22 mouse cellular contexts compared by ENCODE assay signal in the genomic region with DNA sequence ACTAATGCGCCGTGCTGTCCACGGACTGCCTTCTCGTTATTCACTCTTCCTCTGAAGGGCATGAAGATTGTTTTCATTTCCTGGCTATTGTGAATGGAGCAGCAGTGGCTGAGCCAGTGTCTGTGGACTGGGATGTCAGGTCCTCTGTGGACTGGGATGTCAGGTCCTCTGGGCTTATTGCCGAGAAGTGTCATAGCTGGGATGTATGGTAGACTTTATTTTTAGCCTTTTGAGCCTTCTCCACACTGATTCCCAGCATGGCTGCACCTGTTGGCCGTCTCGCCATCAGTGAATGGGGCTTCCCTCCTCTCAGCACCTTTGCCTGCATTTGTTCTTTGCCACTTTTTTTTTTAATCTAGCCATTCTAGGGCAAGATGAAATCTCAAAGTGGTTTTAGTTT.
A peak's percentile ranks its signal among the peaks of the same experiment; 100 is the strongest.
DNase-seq lines count a peak whose midpoint lies in the region; ATAC-seq lines count a peak whose summit lies in the region.
"Had no signal": no experiment of that assay in that cellular context is flagged by ENCODE, and none has a peak within 500 bp of the region (broad histone marks: within the 10 kb centered on the region; RNA-seq: fewer than 3 reads in every experiment).

No protein-coding gene starts in this region.

- H3K27me3 ChIP-seq in heart, embryonic 15.5 days: no peaks in the 10 kb centered on the region
- H3K27me3 ChIP-seq: forebrain, embryonic 13.5 days; hindbrain, embryonic 12.5 days; intestine, embryonic 15.5 days; limb, embryonic 13.5 days; lung, embryonic 15.5 days had no signal

- DNase-seq in cerebellum, adult 11-12 months: peak; percentile 24
- DNase-seq in cerebellum, postnatal 4 days (ENCODE audit: low spot score in 2 of 2): no peak
- peak; percentile 80 for DNase-seq in heart, adult 11 months
- no peak for DNase-seq in heart, postnatal 25 days (ENCODE audit: low spot score)
- no peak for DNase-seq in heart, adult 8-10 months (ENCODE audit: low spot score)
- no peak for DNase-seq in c-Kit-positive CD71-positive TER-119-positive erythroid progenitor cells, embryonic 14.5 days (ENCODE audit: low spot score)
- DNase-seq: adrenal gland, adult 8-10 months; gastrocnemius, postnatal 25 days; kidney, adult 2 months; kidney, postnatal 4 days; right cerebral cortex, postnatal 25 days; thymus, postnatal 14 days had no signal

- no peak overlapping the region for H3K4me3 ChIP-seq in heart, embryonic 15.5 days
- H3K4me3 ChIP-seq: forebrain, embryonic 13.5 days; hindbrain, embryonic 12.5 days; intestine, embryonic 15.5 days; limb, embryonic 13.5 days; lung, embryonic 15.5 days; midbrain, embryonic 10.5 days had no signal

- no peak for ATAC-seq in heart, embryonic 15.5 days (replicated peaks; ENCODE audit: insufficient number of reproducible peaks, insufficient read depth, low FRiP score, low read depth)
- ATAC-seq: forebrain, embryonic 13.5 days; hindbrain, postnatal 0 days; intestine, embryonic 15.5 days; midbrain, embryonic 16.5 days had no signal

- no peaks in the 10 kb centered on the region for H3K9me3 ChIP-seq in heart, embryonic 15.5 days (replicated peaks)
- H3K9me3 ChIP-seq: forebrain, embryonic 13.5 days; hindbrain, embryonic 12.5 days; intestine, embryonic 15.5 days; limb, embryonic 13.5 days; lung, embryonic 15.5 days; midbrain, embryonic 10.5 days had no signal

- intact Hi-C loops in heart, postnatal 25 days (cut with DNase I): loop anchor here (2.0 to 5.0 kb wide), 3 partner anchors 70 to 369 kb away; a partner anchor contains a TSS

- H3K27ac ChIP-seq in heart, embryonic 15.5 days: peak overlapping the region; percentile 62
- H3K27ac ChIP-seq: forebrain, embryonic 13.5 days; hindbrain, embryonic 12.5 days; hindbrain, postnatal 0 days; intestine, embryonic 15.5 days; limb, embryonic 13.5 days; lung, embryonic 15.5 days; midbrain, embryonic 10.5 days had no signal

- no peaks in the 10 kb centered on the region for H3K36me3 ChIP-seq in heart, embryonic 15.5 days
- H3K36me3 ChIP-seq: hindbrain, embryonic 12.5 days; intestine, embryonic 15.5 days; limb, embryonic 13.5 days; lung, embryonic 15.5 days; midbrain, embryonic 10.5 days had no signal

- H3K9ac ChIP-seq in heart, embryonic 15.5 days: no peak overlapping the region
- H3K9ac ChIP-seq: forebrain, embryonic 13.5 days; hindbrain, embryonic 12.5 days; intestine, embryonic 15.5 days; limb, embryonic 13.5 days; lung, embryonic 15.5 days had no signal

- peaks cover 20% of the 10 kb centered on the region for H3K4me1 ChIP-seq in heart, embryonic 15.5 days (replicated peaks)
- H3K4me1 ChIP-seq: hindbrain, embryonic 12.5 days; intestine, embryonic 15.5 days; limb, embryonic 13.5 days; lung, embryonic 15.5 days had no signal

- WGBS in heart, embryonic 15.5 days: 52% methylated on average over 7 of the region's 7 CpGs

- 0 out of 2 replicates have a peak overlapping the region, but pooled peaks have one; percentile 4 for H3K4me2 ChIP-seq in heart, embryonic 15.5 days
- H3K4me2 ChIP-seq: forebrain, embryonic 13.5 days; hindbrain, embryonic 12.5 days; intestine, embryonic 15.5 days; limb, embryonic 13.5 days; liver, embryonic 11.5 days; lung, embryonic 15.5 days had no signal

Comparison
In these comparisons a context has a peak if more than half of its experiments do, and no peak if none do; other contexts are left out.
1. DNase-seq: peak in cerebellum, adult 11-12 months (single experiment) and heart, adult 11 months (single experiment); none in cerebellum, postnatal 4 days (0 of 2), heart, postnatal 25 days (single experiment), heart, adult 8-10 months (single experiment) and c-Kit-positive CD71-positive TER-119-positive erythroid progenitor cells, embryonic 14.5 days (single experiment).